In genomic region chr11:34782516-34783430, GRCm38 (mm10) we compare ENCODE assay signal across 8 mouse cellular contexts. TPM values are rescaled to one million over a fixed set of nuclear protein-coding genes. Genes with fewer than 3 reads are reported as not detected.
DNase-seq lines count a peak whose midpoint lies in the region; ATAC-seq lines count a peak whose summit lies in the region.

No protein-coding gene starts in this region.

- DNase-seq in right cerebral cortex, postnatal 10 days (ENCODE audit: low spot score in 2 of 2) = peak; percentile 30 to 33
- DNase-seq in right cerebral cortex, postnatal 4 days = no peak
- peak; percentile 88 for DNase-seq in thymus, postnatal 25 days
- no peak for DNase-seq in gastrocnemius, adult 8-10 months (ENCODE audit: low spot score in 2 of 2)
- DNase-seq in layer of hippocampus, adult 18-20 months (ENCODE audit: low spot score in 2 of 2) = no peak
- DNase-seq in gastrocnemius, postnatal 4 days (ENCODE audit: low spot score in 2 of 2) = no peak

- ATAC-seq in hematopoietic stem cell, adult 5-6 weeks (replicated peaks in 1 of 2; ENCODE audit: insufficient read depth in 1 of 2, low FRiP score in 2 of 2, low TSS enrichment in 1 of 2, low read depth in 1 of 2, poor library complexity in 2 of 2, severe bottlenecking in 2 of 2) = peak; percentile 66 to 73

- peak overlapping the region; percentile 95 for H3K4me3 ChIP-seq in megakaryocyte, embryonic 14.5 days (replicated peaks)

- peaks cover 5% of the 10 kb centered on the region for H3K36me3 ChIP-seq in megakaryocyte, embryonic 14.5 days (replicated peaks; ENCODE audit: low read length)

- H3K27me3 ChIP-seq in megakaryocyte, embryonic 14.5 days (replicated peaks) = peaks cover 21% of the 10 kb centered on the region

- peaks cover 48% of the 10 kb centered on the region for H3K4me1 ChIP-seq in megakaryocyte, embryonic 14.5 days

- H3K9me3 ChIP-seq in megakaryocyte, embryonic 14.5 days = peaks cover 3% of the 10 kb centered on the region; the same call in 1 of the 2 replicates

RNA-seq across cellular contexts. Expression of gene Dock2, which starts 0.9 kb away (rescaled TPM):
- total RNA-seq in hematopoietic stem cell, adult 5-6 weeks (2017) = 177 and 214 TPM in 2 replicates
- 4.7 and 15.1 TPM in 2 replicates for polyA plus RNA-seq in megakaryocyte, embryonic 14.5 days (2012; ENCODE audit: insufficient read depth, low replicate concordance)
- under 1 TPM; 0.39 to 0.67 (median 0.50) TPM for total RNA-seq in gastrocnemius, adult 8-10 months (2022)
- total RNA-seq in layer of hippocampus, adult 18-20 months (2021) = 1 to 10 TPM; 3.2 to 3.4 TPM
- total RNA-seq in gastrocnemius, postnatal 4 days (2021) = 1 to 10 TPM; 3.8 to 3.9 TPM

RNA-seq across cellular contexts. Expression of gene Spdl1, which starts 50.7 kb away (rescaled TPM):
- 31.9 and 33.8 TPM in 2 replicates for total RNA-seq in hematopoietic stem cell, adult 5-6 weeks (2017)
- 1.7 TPM in 1 of 2 replicates, not detected in the other for polyA plus RNA-seq in megakaryocyte, embryonic 14.5 days (2012; ENCODE audit: insufficient read depth, low replicate concordance)
- total RNA-seq in gastrocnemius, adult 8-10 months (2022) = under 1 TPM in 2 of 4 experiments, not detected in 2; 0.11 to 0.39 TPM
- under 1 TPM; 0.18 to 0.42 TPM for total RNA-seq in layer of hippocampus, adult 18-20 months (2021)
- total RNA-seq in gastrocnemius, postnatal 4 days (2021) = 1 to 10 TPM; 5.7 to 6.1 TPM

Comparison
In these comparisons a context has a peak if more than half of its experiments do, and no peak if none do; other contexts are left out.
1. DNase-seq: peak in right cerebral cortex, postnatal 10 days (2 of 2) and thymus, postnatal 25 days (single experiment); none in right cerebral cortex, postnatal 4 days (single experiment), gastrocnemius, adult 8-10 months (0 of 2), layer of hippocampus, adult 18-20 months (0 of 2) and gastrocnemius, postnatal 4 days (0 of 2).
2. RNA of gene Spdl1, which starts 50.7 kb away (total RNA-seq): 31.9 to 33.8 TPM in hematopoietic stem cell, adult 5-6 weeks and 5.7 to 6.1 TPM in gastrocnemius, postnatal 4 days; 0.18 to 0.42 TPM in layer of hippocampus, adult 18-20 months and 0.11 to 0.39 TPM in gastrocnemius, adult 8-10 months; every median in the first group is over 4 times any median in the second.
3. RNA of gene Dock2, which starts 0.9 kb away (total RNA-seq): 177 to 214 TPM in hematopoietic stem cell, adult 5-6 weeks; 3.8 to 3.9 TPM in gastrocnemius, postnatal 4 days, 3.2 to 3.4 TPM in layer of hippocampus, adult 18-20 months and 0.39 to 0.67 TPM in gastrocnemius, adult 8-10 months; every median in the first group is over 10 times any median in the second.